Mouse (Mus musculus) layer of hippocampus, adult 9-10 months (tissue): ENCODE measurements at regions not wholly inside any gene's neighbourhood (a gene's known extent, or its start where the extent isn't known, plus 50 kb on each side); places are given as distances from the start of the nearest gene placed in this dataset.
A peak's percentile ranks its signal among the peaks of the same experiment; 100 is the strongest.

Source experiments
- DNase-seq: peaks from one replicate; pipeline ENCODE4 v3.0.0; 2022; ENCODE audit warnings: low spot score

DNA sequence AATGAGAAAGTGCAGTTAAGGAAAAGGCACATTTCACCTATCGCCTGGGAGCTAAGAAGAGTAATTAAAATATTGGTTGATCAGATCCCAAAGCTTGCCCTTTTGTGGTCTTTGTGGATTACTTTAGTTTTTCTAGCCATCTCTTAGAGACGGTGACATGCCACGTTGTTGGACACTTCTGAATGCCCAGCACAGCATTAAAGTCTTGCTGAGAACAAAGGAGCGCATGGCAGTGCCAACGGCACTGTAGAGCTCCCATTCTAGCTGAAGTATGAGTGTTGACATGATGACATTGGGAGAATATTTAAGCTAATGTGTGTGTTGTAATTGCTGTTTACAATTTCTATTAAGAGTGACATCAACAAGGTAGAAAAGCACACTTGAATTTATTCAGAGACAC is 424.6 kb downstream of the Ptprc start:
- no peak for DNase-seq

DNA sequence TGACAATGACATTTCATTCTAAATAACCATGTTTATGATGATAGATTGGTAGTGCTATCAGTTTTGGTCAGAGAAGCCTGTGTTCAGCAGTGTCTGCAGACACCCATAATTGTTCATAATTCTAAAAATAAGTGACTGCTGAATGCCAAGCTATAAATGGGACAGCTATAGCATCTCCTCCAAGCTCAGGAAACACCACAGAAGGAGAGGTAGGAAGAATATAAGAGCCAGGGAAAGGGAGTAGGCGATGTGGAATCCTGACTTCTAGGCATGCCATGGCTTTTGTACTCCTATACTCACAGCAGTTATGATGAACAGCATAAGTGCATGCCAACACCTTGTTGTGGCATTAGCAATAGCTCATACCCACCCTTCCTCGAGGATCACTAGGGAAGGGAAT is 429.4 kb downstream of the Ptprc start:
- no peak for DNase-seq

DNA sequence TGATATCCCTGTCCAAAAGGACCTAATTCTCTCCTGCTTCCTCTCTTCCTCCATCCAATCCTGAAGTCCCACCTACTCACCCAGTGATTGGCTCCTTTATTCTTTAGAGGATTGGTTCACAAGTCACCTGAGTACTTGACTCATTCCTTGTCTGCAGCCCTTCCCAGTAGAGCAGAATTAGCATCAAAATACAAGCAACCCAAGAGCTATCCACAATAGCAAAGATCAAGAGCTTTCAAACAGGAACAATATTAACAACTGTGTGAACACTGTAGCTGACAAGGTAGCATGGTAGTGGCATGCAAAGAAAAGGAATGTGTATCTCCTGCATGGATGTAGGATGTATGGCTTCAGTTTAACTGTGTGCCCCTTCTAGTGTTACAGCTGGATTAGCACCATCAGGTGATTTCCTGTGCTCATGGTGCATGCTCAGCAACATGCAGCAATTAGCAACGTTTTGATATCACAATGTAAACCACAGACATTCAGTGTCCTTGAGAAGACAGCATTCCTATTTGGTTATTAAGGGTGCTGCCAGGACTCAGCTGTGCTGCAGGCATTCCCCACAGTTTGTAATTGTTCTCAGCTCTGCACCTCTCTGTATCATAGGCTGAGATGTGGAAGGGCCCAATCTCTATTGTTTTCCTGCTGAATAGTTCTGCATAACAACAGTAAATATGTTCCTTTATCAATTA is 437.2 kb downstream of the Ptprc start:
- no peak for DNase-seq

DNA sequence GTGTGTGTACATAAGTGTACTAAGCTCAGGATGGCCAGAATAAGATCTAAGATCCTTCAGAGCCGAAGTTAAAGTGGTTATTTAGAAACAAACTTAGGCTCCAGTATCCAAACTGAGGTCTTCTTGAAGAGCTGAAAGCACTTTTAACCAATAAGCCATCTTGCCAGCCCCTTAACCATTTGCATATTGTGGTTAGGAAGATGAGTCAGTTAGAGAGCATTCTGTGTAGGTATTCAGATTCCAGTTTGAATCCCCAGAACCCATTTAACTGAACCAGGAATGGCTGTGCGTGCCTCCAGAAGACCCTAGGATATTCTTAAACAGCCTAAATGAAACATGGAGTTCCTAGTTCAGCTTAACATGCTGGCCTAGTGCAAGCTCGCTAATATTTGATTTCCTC is 471.6 kb downstream of the Ptprc start:
- no peak for DNase-seq

DNA sequence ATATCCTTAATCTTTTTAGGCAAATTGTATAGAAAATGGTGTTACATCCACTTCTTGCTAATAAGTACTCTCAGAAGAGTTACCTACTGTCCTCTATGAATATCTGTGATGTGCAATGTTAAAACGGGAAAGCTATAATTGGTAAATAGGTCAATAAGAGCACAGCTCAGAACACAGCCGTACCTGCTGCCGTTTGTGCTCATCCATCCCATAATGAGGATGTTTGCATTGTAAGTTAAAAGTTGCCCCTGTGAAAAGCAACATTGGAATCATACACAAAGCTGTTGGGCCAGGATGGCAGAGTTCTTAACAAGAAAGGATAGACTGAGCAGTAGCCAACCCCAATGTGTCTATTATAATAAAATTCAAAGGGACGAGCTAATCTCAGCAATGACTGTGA is 476.6 kb downstream of the Ptprc start:
- no peak for DNase-seq

DNA sequence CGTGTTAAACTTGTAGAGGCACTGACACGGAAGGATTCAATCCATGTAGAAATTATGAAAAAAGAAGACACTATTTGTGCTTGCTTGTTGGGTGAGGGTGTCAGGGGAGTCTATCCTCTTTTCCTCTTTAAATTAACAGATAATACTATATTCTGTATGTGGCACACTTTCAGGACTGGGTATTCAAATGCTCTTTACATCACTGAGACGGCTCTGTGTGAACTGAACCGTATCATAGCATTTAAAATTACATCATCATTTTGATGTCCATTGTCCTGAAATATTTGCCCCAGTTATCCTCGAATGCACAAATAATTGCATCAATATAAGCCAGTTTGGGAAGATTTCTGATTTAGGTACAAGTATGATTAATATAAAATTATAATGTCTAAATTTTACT is 478.2 kb downstream of the Ptprc start:
- no peak for DNase-seq

DNA sequence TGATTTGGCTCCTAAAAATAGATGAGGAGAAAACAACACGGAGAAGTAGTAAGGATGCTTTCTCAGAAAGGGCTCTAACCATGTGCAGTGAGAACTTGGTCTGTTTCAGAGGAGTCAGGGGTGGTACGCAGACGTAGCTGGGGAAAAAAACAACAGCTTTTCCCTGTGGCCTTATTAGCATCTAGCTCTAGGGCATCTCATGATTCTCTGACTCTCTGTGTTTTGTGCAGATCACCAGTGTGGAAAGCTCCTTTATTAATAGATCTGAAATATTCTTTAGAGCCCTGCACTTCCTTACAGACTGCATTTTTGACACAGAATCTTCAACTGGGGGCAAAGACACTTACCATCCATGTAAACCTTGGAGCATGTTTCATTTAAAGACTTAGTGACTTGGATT is 478.7 kb downstream of the Ptprc start:
- no peak for DNase-seq

DNA sequence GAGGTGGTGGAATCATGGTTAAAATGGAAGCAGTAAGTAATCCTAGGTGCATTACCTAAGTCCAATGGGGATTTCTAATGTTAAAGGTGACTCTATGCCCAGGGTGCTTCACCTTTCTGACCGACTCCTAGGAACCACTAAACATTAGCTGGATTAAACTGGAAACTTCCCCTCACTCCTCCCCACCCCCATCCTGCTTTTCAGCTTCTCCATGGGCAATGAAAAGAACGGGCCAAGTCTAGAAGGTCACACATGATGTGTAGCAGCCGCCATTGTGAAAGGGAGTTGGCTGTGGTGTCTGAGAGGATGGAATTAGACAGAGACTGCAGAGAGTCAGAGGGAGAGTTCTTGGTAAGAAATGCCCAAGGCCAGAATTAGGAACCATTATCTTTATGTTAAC is 479.8 kb downstream of the Ptprc start:
- DNase-seq, result no peak

DNA sequence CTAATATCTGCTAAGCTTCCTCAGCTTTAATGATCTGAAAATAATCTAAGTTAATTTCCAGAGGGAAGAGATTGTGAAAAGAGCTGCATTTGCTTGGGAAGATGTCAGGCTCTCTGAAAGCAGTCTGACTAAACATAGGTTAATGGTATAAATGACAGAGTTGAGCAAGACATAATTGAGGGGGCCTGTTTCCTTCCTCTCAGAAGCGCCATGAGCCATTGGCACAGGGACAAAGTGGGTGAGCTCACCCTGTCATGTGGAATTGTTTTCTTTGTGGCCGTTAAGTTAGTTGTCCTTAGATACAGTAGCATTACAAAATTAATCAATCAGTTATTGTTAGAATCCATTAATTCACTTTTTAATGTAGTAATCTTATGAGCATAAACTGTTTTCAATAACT is 483.0 kb downstream of the Ptprc start:
- DNase-seq, result no peak

DNA sequence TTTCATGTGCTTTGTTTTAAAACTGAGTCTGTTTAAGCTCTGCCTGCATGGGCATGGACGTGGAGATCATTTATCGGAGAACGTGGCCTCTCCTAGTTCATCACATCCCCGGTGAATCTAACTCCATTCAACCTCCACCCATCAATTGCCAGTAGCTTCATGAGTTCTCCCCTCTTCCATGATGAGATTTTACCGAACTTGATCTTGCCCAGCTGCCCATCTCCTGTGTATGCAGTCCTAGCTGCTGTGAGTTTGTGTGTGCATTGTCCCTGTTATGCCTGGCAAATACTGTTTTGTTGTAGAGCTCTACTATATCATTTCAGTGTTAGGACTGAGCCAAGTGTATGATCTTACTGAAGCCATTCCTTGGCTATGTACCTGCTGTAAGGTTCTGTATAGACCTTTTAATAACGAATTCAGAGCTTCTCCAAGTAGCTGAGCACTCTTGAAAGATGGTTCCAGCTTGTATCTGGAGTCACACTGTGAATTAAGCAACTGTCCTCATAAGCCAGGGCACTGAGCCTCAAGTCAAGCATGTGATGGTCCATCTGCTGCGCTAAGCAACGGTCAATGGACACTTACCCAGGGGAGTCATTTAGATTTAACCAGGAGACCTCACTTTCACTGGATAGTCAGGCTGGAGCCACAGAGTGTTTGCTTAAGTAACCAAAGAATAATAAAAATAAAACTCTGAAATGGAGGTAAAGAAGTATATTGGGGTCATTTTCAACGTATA is 484.5 kb downstream of the Ptprc start:
- DNase-seq, result no peak

DNA sequence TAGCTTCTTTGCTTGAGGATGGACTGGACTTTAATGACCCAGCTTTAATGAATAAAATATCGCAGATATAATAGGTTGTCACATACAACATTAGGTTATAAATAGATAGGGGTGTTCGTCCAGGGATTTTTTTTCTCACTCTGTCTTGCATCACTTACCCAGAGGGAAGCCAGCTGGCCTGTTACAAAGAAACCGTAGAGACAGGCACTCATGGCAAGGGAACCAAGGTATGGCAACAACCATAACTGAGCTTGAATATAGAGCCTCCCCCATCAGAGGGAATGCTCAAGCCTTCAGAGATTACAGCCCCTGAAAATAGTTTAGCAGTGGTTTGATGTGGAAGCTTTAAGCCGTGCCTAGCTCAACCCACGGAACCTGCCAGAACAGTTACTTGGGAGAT is 504.9 kb downstream of the Ptprc start:
- DNase-seq, result no peak

DNA sequence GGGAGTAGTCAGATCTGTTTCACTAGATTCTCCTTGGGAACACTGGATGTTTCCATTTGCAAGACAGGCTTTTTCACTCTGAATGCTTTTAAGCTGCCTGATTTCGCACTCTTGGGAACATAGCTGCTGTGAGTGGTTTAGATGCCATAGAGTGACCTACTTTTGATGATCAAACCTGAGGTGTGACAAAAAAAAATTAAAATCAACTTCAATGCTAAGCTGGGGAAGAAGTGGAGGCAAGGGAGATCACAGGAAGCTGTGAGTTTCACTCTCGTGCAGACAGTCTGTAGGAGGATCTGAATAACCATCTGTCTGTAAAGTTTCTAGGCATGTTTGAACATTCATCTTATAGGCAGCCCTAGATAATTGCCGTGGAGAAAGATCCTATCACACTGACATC is 505.7 kb downstream of the Ptprc start:
- no peak for DNase-seq

DNA sequence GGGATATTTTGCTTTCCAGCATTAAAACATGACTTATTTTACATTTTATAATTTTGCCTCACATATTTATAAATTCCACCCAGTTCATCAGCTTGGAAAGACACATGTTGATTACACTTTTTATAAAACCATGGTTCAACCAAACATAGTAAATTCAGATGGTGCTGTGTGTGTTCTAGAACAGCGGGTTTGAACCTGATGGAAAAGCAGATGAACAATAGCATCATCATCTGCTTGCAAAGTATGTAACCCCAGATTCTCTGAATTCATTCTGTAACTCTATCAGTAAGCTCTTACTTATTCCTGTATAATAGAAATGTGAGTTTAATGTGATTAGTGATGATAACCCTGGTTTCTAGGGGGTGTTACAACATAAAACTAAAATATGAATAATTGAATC is 517.4 kb downstream of the Ptprc start:
- peak; percentile 24 for DNase-seq

DNA sequence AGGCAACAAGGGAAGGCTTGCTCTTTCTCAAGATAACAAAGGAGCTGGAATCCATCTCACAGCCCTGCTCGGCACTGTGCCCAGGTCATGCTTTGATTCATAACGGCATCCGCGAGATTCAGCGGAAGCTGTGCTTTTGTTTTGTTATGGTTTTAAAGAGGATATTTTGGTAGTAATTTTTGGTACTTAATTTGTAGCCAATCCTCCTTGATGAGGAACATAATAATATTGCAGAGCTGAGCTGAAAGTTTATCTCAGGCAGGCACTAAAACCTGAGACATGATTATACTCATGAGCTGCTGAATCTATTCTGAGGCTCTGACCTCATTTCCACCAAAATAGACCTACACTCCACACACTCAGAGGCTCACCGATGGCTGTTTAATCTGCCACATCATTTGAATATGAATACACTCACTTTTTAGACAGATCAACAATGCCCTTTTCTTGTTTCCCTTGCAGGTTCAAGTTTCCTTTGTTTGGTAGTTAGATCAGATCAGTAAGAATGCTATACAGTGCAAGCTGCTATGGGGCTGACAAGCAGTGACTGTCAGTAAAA is 518.5 kb downstream of the Ptprc start:
- DNase-seq, result no peak

DNA sequence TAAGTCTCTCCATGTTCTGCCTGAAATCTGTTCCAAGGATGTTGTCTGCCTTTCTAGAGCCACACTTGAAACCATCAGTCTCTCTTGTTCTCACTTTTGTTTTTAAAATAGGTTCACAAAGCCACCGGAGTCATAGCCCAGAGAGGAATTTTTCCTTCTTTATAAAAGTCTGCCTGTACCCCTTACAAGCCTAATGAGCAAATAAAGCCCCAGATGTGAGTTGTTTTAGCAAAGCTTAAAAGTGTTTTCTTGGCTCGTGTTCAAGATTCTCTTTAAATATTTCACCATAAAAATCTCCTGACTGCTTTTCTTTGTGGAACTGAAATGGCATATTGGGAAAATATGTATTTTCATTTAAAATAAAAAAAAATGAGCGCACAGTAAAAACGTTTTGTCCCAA is 521.3 kb downstream of the Ptprc start:
- no peak for DNase-seq

DNA sequence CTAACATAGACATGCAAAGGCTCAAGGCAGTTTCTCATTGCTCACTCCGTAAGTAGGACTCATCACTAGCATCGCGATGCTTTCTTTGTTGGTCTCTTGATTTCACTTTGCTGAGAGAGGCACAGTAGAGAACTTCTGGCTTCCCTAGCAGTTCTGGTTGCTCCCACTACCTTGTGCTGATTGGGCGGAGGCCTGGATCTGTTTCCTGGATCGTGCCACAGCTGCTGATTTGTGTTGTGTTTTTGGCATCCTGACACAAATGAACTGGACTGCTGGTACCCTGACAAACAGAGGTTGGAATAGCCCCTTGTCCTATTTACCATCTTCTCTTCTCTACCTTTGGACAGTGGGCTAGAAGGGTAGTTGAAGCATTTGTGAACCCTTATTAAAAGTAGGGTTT is 522.0 kb downstream of the Ptprc start:
- DNase-seq, result no peak

DNA sequence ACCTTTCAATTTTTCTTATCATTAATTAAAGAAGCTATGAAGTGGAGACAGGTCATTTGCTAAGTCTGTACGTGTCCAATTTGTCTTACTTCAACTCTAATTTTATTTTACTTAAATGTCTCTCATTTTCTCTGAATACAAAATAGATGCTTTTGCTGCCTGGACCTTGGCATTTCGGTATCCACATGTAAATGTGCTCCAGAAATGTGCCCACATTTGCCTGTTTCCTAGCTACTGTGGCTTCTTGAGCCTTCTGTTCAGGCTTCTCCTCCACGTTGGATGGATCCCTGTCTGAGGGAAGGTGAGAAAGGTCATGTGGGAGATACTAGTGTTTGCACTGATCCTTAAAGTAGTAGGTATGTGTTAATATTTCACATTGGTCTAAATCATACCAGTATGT is 524.9 kb downstream of the Ptprc start:
- DNase-seq, result no peak

DNA sequence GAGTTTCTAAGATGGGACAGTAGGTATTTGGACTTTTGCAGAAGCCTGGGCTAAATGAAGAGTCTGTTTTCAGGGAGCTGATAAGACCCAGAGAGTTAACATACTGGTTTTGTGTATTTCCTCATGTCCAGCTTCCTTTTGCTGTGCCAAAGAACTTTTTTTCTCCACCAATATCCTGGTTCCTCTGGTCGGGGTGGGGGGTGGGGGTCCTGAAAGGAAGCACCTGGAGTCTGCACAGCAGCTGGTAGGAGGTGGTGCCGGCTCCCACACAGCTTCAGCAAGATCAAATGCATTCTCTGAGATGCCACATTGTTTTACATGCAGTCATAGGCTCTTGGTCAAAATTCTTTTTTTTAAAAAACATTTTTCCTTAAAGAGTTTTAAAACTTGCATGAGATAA is 525.4 kb downstream of the Ptprc start:
- DNase-seq, result no peak

DNA sequence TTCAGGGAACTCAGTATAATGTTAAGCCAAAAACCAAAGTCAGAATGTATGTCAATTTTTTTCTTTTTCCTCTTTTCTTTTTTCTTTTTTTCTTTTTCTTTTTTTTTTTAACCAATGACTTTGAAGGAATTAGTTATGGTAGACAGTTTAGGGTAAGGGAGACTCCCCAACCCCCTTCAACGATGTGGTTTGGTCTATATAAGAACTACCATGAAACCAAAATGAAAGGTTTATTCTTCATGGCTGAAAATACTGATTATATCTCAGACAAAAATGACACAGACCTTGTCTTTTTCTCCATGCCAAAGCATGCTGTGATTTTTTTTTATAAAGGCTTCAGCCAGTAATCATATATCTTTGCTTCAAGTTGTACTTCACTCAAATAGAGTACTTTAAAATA is 526.7 kb downstream of the Ptprc start:
- DNase-seq, result no peak

DNA sequence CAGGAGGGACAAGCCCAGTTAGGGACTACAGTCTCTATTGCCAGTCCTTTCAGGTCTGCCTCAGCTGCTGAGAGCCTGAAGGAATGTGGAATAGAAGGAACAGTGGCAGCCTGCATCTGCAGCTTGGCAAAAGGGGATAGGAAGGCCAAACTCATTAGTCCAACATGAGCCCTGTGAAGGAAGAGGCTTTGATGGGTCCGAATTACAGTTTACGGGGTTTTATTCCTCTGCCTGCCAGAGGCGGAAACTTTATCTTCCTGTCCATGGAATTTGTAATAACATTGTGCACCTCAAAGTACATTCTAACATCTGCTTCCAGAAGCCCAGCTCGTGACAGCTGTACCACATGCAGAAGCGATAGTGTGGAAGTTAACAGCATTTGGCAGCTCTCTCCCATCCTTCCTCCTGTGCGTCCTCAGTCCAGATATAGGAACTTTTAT is 530.9 kb downstream of the Ptprc start:
- no peak for DNase-seq

DNA sequence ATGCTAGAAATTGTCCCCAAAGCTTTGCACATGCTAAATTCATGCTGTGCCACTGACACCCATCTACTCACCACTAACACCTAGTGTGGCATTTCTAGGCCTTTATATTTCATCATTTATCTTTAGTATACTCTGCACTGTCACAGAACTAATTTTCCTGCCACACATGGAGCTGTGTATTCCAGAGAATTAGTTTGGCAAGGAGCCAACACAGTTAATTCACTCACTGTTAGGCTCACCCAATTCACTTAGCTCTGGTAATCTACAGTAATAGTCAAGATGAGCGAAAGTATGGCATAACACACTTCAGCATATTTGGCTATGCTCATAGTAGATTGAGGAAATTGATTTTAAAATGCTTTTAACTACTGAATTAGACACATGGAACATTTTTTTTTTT is 532.0 kb downstream of the Ptprc start:
- no peak for DNase-seq

DNA sequence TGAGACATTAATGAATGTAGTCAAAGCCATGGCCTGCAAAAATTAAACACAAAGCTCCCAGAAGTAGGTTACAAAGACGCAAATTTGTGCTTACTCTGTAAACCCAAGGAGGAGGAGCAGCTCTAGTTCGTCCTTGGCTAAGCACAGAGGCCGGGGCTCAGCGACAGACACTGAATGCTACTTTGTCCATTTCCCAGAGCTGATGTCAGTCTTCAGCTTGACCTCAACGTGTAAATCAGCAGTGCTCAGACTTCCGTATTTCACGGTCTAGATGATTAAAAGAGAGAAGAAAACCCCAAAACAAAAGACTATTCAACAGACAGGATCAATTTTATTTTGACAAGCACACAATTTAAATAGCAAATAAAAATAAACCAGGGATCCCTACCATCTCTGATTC is 534.7 kb downstream of the Ptprc start:
- DNase-seq, result no peak

DNA sequence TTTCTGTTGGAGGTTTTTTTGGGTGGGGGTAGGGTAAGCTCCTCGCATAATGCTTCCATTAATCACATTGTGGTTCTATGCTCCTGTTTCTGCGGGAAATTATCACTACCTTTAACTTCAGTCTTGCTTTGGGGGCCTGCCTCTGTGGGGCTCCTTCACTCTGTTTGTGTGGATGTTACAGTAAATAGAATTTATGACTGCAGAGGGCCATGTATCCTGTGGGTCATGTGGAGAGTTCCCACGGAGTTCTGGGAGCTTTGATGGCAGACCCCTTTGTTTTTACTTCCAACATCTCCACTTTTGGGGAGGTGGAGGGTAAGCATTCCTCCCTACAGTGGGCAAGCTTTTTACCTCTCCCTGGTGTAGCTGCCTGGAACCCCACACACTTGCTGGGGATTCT is 538.6 kb downstream of the Ptprc start:
- DNase-seq, result no peak
